Mouse (Mus musculus) midbrain, postnatal 0 days (tissue): ENCODE data around the gene Ampd3. TPM values are rescaled to one million over a fixed set of nuclear protein-coding genes. Genes with fewer than 3 reads are reported as not detected.
A peak's percentile ranks its signal among the peaks of the same experiment; 100 is the strongest.

Experiments used
- ATAC-seq: fragments of 200-750 bp; cut with Nextera tagmentation; 2 replicates; pipeline ENCODE4 v1.8.0; 2017; ENCODE audit warnings: moderate number of reproducible peaks, mild to moderate bottlenecking, moderate TSS enrichment, moderate library complexity; ENCODE audit not compliant: low FRiP score
- DNase-seq: peaks from one replicate; pipeline ENCODE4 v3.0.0-alpha.2; 2015; ENCODE audit warnings: low spot score
- H3K27ac ChIP-seq: fragments of 300-500 bp; sonication (generic); 2 replicates; pipeline ENCODE4 v1.5.1; 2014; ENCODE audit warnings: low read depth, mild to moderate bottlenecking, low read length, mixed read lengths
- H3K27me3 ChIP-seq: fragments of 300-500 bp; sonication (generic); 2 replicates; pipeline ENCODE4 v1.6.1; 2014; ENCODE audit warnings: low read length, control low read depth, mixed read lengths; ENCODE audit not compliant: insufficient read depth
- H3K36me3 ChIP-seq: fragments of 300-500 bp; sonication (generic); 2 replicates; pipeline ENCODE4 v1.6.1; 2014; ENCODE audit warnings: low read length, control low read depth, mixed read lengths; ENCODE audit not compliant: insufficient read depth
- H3K4me1 ChIP-seq: fragments of 300-500 bp; sonication (generic); 2 replicates; pipeline ENCODE4 v1.6.1; 2014; ENCODE audit warnings: mild to moderate bottlenecking, control low read depth, antibody characterized with exemption, low read length, mixed read lengths; ENCODE audit not compliant: insufficient read depth
- H3K4me2 ChIP-seq: fragments of 300-500 bp; sonication (generic); 2 replicates; pipeline ENCODE4 v1.6.1; 2014; ENCODE audit warnings: low read depth, mild to moderate bottlenecking, low read length, mixed read lengths; ENCODE audit not compliant: poor library complexity, severe bottlenecking
- H3K4me3 ChIP-seq: fragments of 300-500 bp; sonication (generic); 2 replicates; pipeline ENCODE4 v1.5.1; 2014; ENCODE audit warnings: low read depth, mild to moderate bottlenecking, low read length, moderate library complexity
- H3K9ac ChIP-seq: fragments of 300-500 bp; sonication (generic); replicated peaks from 2 replicates; pipeline ENCODE4 v1.6.1; 2014; ENCODE audit warnings: mild to moderate bottlenecking, low read length, moderate library complexity, mixed read lengths; ENCODE audit not compliant: poor library complexity, severe bottlenecking
- H3K9me3 ChIP-seq: fragments of 300-500 bp; sonication (generic); 2 replicates; pipeline ENCODE4 v1.6.1; 2016; ENCODE audit warnings: low read length, control low read depth
- CTCF ChIP-seq: IDR thresholded peaks from 2 replicates; pipeline ENCODE4 v1.5.1; 2016; ENCODE audit warnings: antibody characterized with exemption, mild to moderate bottlenecking
- WGBS: fragments of 180-500 bp; shearing (Covaris S2); extraction: QIAGEN DNeasy Blood & Tissue Kit; methylation state at CpG from one replicate; pipeline ENCODE4 v1.1.7; 2014; 5-methylcytosine and 5-hydroxymethylcytosine counted together
- polyA plus RNA-seq: library from polyadenylated mRNA; unstranded; fragments of >200 nt; fragmentation: Nextera tagmentation; extraction: Ambion mirVana; gene quantifications from 2 replicates; pipeline ENCODE4 v1.2.1, GENCODE M21; 2015
- total RNA-seq: library from RNA; depleted of rRNA; stranded (reverse); fragments of >200 nt; gene quantifications from 2 replicates; pipeline ENCODE4 v1.2.3, GENCODE M21; 2014; rRNA removed

Gene Ampd3
- 20.6 and 22.7 TPM in 2 replicates for total RNA-seq
- polyA plus RNA-seq, result 13.2 and 16.2 TPM in 2 replicates

DNA sequence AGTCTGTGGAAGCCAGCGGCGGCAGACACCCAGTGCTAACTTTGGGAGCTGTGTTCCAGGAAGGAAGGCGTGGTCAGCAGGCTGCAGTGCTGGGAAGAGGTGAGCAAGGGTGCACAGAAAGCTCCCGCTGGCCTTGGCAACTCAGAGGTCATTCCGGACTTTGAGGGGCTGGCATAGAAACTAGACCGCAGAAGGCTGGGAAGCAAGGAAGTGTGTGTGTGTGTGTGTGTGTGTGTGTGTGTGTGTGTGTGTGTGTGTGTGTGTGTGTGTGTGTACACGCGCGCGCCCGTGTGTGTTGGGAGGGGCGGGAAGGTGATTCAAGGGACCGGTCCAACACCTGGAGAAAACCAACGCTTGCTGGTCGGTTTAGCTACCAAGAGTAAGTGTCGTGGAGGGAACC lies at the start of gene Ampd3:
Gene Ampd3, plus strand, starts transcription at position 206 of the 400 bp plus-strand sequence.
- peak within 1 kb of the TSS; percentile 73 for H3K27ac ChIP-seq

DNA sequence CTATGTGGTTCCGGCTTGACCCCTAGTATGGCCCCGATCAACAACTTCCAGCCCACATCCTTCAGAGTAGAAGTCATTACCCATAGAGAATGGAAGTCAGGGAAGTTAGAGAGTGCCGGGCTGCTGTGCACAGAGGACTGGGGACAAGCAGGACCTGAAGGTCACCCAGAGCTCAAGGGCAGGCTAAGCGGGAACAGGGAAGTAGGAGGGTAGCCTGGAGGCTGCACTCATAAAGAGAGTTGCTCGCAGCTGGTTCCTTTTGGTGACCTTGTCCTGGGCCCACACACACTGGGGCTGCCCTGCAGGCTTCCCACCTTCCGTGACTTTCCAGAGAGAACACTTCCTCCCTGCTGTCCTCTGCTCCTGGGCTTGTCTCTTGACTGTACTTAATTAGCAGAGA lies 49.5 kb upstream of the Ampd3 start:
- TF ChIP-seq CTCF, result no peak
- Histone ChIP-seq H3K4me2 (no peak overlapping the region), H3K9me3 (no peaks in the 10 kb centered on the region), H3K9ac (no peak overlapping the region), H3K4me3 (no peak overlapping the region), H3K36me3 (no peaks in the 10 kb centered on the region), H3K27me3 (no peaks in the 10 kb centered on the region), H3K4me1 (no peaks in the 10 kb centered on the region), H3K27ac (no peak overlapping the region)
- no peak for DNase-seq
- 88% methylated on average over 6 of the region's 6 CpGs for WGBS
- ATAC-seq, result no peak

More for the DNA sequence above, at the start of gene Ampd3:
- H3K4me3 ChIP-seq, result peak within 1 kb of the TSS; percentile 57
- H3K36me3 ChIP-seq, result no peaks in the 10 kb centered on the region
- WGBS, result 18% methylated on average over 16 of the region's 16 CpGs
- peaks cover 14% of the 10 kb centered on the region; the same call in 1 of the 2 replicates for H3K4me1 ChIP-seq
- no peak for TF ChIP-seq CTCF
- no peaks in the 10 kb centered on the region for H3K9me3 ChIP-seq
- H3K9ac ChIP-seq, result peak within 1 kb of the TSS; percentile 87
- no peaks in the 10 kb centered on the region for H3K27me3 ChIP-seq
- DNase-seq, result no peak
- peak; percentile 21; the same call in 1 of the 2 replicates for ATAC-seq
- H3K4me2 ChIP-seq, result peak within 1 kb of the TSS; percentile 95

DNA sequence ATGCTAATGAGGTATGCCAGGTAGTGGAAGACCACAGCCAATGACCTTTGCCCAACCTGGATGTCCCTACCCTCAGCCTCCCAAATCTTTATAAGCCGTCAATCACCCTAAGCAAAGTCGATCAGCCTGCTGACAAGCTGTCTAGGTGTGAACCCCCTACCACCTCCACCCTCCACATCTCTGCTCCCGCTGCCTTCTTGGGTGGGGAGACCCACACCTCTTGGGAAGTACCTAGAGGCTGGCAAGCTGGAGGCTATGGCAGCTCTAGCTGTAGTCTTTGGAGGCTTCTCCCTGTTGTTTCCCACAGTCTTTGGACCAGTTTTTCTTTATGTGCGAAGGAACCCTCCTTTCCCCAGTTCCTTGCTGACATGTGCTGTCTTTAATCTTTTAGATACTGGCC lies 48.1 kb upstream of the Ampd3 start:
- Histone ChIP-seq H3K9ac (no peak overlapping the region), H3K4me2 (no peak overlapping the region), H3K9me3 (no peaks in the 10 kb centered on the region), H3K4me3 (no peak overlapping the region), H3K36me3 (no peaks in the 10 kb centered on the region), H3K27ac (no peak overlapping the region), H3K27me3 (no peaks in the 10 kb centered on the region), H3K4me1 (no peaks in the 10 kb centered on the region)
- no peak for TF ChIP-seq CTCF
- 83% methylated on average over 4 of the region's 4 CpGs for WGBS
- no peak for DNase-seq
- ATAC-seq, result no peak

DNA sequence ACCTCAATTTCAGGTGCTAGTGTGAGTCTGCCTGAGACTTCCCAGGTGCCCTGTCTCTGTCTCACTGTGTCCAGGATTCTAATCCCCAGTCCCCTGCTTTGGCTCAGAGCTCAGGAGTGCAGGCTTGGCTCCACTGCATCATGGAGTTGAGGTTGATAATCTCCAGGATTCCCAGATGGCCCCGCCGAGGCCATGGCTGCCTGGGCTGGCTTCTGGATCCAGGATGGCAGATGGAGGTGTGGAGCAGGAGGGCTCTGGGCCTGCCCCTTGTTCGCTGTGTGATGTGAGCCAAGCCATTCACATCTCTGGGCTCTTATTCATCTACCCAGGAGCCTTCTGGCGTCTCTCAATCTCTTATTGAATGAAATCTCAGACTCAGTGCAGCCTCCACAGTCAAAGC lies 45.8 kb upstream of the Ampd3 start:
- Histone ChIP-seq H3K4me1 (no peaks in the 10 kb centered on the region), H3K36me3 (no peaks in the 10 kb centered on the region), H3K4me3 (no peak overlapping the region), H3K27me3 (no peaks in the 10 kb centered on the region), H3K27ac (no peak overlapping the region), H3K4me2 (no peak overlapping the region), H3K9me3 (no peaks in the 10 kb centered on the region), H3K9ac (no peak overlapping the region)
- ATAC-seq, result no peak
- 71% methylated on average over 4 of the region's 4 CpGs for WGBS
- TF ChIP-seq CTCF, result no peak
- no peak for DNase-seq

DNA sequence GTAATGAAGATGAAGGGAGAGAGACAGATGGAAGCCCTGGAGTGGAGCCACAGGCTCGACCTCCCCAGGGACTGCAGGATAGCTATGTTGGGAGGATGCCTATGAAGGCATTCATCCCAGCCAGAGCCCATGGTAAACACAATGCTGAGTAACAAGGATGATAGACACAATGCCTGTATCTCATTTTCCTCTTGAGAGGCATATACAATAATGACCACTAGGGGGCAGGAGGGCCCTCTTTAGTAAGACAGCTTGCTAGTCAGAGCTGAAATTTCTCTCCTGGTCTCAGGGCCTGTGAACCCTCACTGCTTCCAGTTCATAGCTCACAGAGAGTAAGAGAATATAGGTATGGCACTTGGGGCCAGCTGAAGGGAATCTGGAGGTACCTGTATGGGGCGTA lies 41.0 kb upstream of the Ampd3 start:
- Histone ChIP-seq H3K36me3 (no peaks in the 10 kb centered on the region), H3K9me3 (no peaks in the 10 kb centered on the region), H3K9ac (no peak overlapping the region), H3K4me2 (no peak overlapping the region), H3K27ac (no peak overlapping the region), H3K4me1 (no peaks in the 10 kb centered on the region), H3K27me3 (no peaks in the 10 kb centered on the region), H3K4me3 (no peak overlapping the region)
- ATAC-seq (peak; percentile 66; the same call in 1 of the 2 replicates), DNase-seq (peak; percentile 91)
- peak; percentile 98 for TF ChIP-seq CTCF
- WGBS, result 32% methylated on average over 2 of the region's 2 CpGs

DNA sequence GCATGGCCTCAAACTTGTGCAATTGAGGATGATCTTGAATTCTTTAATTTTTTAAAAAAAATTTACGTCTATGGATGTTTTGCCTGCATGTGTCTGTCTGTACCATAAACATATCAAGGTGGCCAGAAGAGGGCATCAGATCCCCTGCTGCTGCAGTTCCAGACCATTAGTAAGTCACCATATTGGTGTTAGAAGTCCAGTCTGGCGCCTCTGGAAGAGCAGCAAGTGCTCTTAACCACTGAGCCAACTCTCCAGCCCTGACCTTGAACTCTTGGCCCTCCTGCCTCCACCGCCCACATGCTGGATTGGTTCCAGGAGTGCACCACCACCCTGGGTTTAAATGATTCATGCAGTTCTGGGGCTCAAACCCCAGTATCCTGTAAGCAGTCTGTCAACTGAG lies 39.1 kb upstream of the Ampd3 start:
- Histone ChIP-seq H3K4me2 (no peak overlapping the region), H3K27me3 (no peaks in the 10 kb centered on the region), H3K4me1 (no peaks in the 10 kb centered on the region), H3K36me3 (no peaks in the 10 kb centered on the region), H3K4me3 (no peak overlapping the region), H3K9ac (no peak overlapping the region), H3K27ac (no peak overlapping the region), H3K9me3 (no peaks in the 10 kb centered on the region)
- ATAC-seq, result no peak
- 68% methylated on average over 3 of the region's 3 CpGs for WGBS
- DNase-seq, result peak; percentile 66
- TF ChIP-seq CTCF, result peak; percentile 70
